Mouse (Mus musculus) lung, adult 2 months (tissue): ENCODE measurements around the gene Cd19.

Source experiments
- CTCF ChIP-seq: fragments of 200-500 bp; IDR thresholded peaks from 2 replicates; pipeline ENCODE4 v1.5.1; 2011; ENCODE audit warnings: mild to moderate bottlenecking, low read length, control low read depth; ENCODE audit not compliant: insufficient read depth
- POLR2A ChIP-seq: fragments of 200-500 bp; IDR thresholded peaks from 2 replicates; pipeline ENCODE4 v1.6.1; 2011; ENCODE audit warnings: low read depth, mild to moderate bottlenecking, control low read depth, low read length, borderline replicate concordance; ENCODE audit errors: extremely low read depth

DNA sequence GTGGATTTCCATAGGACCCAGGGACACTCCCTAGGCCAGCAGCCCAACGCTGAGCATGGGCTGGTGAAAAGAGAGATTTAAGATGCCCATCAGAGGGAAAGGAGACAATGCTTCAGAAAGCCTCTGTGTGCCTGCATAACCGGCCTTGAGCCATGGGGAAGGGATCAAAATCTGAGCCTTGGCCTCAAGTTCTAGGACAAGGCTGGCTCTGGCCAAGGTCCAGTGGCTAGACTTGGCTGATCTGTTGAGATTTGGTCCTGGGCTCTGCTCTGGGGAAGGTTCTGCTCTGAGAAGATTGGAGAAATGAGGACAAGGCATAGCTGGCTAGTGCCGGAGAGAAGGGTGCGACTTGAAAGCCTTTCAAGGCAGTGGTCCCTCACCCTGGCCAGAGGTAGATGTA lies 3.6 kb downstream of the Cd19 start:
- no peak for TF ChIP-seq POLR2A
- TF ChIP-seq CTCF, result no peak
